Mouse (Mus musculus): Measurements from ENCODE around the gene Begain.

The Begain gene

GRCm38 (mm10) chr12:108983496-108983895, 84.5 kb downstream of the Begain start:
- DNase-seq (ENCODE audit: extremely low spot score, low read depth, low spot score) = no peak

GRCm38 (mm10) chr12:108982684-108982960, 85.4 kb downstream of the Begain start:
- no peak for DNase-seq (ENCODE audit: extremely low spot score, low read depth, low spot score)

All from hindlimb bud, embryonic 11.5 days (tissue).